Mouse (Mus musculus): ENCODE results near the gene Akr1c13. TPM values are rescaled to one million over a fixed set of nuclear protein-coding genes. Genes with fewer than 3 reads are reported as not detected.
"Not testable (repeated sequence)": the region's sequence is repeated elsewhere in the genome, so short reads cannot be mapped to it uniquely, and the experiment has no call there.

The Akr1c13 gene
- under 1 TPM in 1 of 2 experiments, not detected in 1; 0.47 TPM for total RNA-seq (2021)
- long read RNA-seq, experiment 1: 0 reads
- long read RNA-seq, experiment 2: 0 reads

DNA sequence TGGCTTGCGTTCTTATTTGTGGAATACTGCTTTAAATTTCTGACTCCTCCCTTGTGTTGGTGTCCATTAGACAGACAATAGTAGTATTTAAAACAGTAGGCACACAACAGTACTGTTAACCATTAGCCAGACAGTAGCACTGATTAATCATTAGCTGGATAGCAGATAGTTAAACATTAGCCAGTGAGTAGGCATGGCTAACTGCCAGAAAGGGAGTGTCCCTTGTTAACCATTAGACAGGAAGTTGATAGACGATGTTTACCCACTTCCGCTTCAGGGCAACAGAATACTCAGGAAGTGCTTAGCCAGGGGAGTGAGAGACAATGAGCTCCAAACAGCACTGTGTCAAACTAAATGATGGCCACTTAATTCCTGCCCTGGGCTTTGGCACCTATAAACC lies at the start of gene Akr1c13:
Akr1c13 (plus strand) TSS at position 247 of the 400 bp plus-strand sequence.
- intact Hi-C loops (cut with DNase I; ENCODE audit: low total_unique reads): no loop called here
- DNase-seq: no peak

DNA sequence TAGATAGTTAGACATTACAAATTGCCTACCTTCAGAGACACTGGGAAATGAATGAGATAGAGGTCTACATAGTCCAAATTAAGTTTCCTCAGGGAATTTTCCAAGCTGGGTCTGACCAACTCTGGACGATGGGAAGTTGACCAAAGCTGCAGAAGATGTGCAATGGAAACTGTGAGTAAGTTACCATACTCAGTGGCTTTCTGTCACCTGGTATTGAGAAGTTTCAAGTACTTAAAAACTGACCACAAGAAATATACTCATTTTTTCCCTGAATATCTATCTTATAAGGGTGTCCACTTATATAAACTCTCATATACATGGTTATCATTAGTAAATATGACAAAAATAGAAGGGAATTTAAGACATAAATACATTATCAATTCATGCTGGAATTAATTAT lies 46.7 kb upstream of the Akr1c13 start:
- intact Hi-C loops (cut with DNase I; ENCODE audit: low total_unique reads): no loop called here
- DNase-seq: no peak

DNA sequence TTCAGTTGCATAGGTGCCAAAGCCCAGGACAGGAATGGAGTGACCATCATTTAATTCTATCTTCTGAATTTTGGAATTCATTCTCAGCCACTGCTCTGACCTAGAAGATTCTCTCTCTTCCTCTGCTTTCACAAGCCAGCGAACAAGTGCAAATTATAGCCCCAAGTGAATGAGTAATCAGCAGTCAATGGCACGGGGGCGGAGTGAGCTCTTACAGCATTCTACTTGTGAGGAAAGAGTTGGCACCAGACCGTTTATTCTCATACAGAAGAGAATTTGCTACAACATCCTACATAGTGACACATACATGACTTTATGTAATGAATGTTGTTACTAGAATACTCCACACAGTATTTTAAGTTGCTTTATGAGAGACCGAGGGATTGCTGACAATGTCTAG lies 40.4 kb upstream of the Akr1c13 start, which contains the start of gene Akr1c18:
Akr1c18 (minus strand) TSS at position 137 of the 400 bp plus-strand sequence.
- no peak for DNase-seq
- intact Hi-C loops (cut with DNase I; ENCODE audit: low total_unique reads): no loop called here

DNA sequence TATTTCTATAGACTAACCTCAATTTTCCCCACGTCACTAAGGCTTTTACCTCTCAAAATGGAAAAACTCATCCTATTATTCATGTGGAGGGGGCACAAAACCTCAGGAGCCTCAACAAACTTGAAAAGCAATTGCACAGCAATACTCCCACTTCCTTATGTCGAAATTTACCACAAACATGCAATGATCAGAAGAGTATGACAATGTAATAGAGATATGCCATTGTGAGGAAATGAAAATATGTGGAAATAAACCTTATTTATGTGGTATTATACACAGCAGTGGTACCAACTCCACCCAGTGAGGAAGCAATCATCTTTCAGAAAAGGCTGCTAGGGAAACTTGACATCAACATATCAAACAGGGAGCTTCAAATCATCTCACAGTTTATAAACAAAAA lies 38.0 kb upstream of the Akr1c13 start:
- no peak for DNase-seq
- intact Hi-C loops (cut with DNase I; ENCODE audit: low total_unique reads): no loop called here

DNA sequence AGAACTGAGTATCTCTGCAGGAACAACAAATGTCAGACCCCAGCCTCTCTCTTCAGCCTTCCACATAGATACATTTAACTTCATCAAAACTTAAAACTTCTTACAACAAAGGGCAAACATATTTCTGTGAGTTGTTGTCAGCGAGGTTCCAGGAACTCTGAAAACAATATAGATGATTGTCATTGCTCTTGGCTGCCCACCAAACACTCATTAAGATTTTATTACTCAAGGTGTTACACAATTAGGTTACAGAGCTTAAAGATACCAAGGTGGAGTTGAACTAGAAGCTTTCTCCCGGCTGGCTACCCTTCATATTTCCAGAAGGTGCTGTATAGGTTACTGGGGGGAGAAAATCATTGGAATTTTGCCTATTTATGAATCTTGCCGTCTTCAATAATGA lies 37.4 kb upstream of the Akr1c13 start:
- DNase-seq: no peak

DNA sequence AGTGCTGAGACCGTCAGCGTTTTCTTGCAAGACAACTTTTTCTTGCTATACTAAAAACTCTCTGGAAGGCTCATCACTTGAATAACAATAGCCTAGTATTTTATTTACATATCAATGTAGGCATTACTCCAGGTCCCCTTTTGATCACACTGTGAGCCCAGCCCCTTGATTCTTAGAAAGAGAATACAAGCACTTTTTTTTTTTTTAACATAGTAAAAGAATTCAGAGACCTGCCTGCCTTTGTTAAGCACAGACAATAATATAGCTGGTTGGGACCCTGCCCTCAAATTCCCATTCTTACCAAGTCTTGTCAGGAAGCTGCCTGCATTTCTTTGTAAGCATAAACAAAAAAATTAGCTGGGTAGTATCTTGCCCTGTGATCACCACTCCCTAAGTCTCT lies 35.7 kb upstream of the Akr1c13 start:
- DNase-seq: no peak
- intact Hi-C loops (cut with DNase I; ENCODE audit: low total_unique reads): no loop called here

More for the DNA sequence above, 37.4 kb upstream of the Akr1c13 start:
- intact Hi-C loops (cut with DNase I; ENCODE audit: low total_unique reads): no loop called here

DNA sequence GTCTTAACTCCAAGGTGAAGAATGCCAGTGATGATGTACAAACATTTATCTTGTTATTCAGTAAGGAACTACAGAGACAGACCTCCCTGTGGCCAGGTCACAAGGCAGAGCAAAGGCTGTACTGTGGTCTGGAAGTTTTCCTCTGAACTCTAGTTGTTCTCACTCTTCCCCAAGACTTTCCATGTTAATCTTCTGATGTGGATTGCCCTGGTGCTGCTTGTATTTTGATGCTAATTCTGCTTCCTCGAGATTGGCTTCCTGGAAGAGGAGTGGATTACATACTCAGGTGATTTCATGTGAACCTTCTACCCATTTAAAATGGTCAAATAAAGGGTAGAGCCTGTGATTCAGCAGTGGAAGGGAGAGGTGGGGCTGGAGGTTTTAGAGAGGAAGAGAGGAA lies 22.9 kb upstream of the Akr1c13 start:
- intact Hi-C loops (cut with DNase I; ENCODE audit: low total_unique reads): no loop called here
- DNase-seq: no peak

DNA sequence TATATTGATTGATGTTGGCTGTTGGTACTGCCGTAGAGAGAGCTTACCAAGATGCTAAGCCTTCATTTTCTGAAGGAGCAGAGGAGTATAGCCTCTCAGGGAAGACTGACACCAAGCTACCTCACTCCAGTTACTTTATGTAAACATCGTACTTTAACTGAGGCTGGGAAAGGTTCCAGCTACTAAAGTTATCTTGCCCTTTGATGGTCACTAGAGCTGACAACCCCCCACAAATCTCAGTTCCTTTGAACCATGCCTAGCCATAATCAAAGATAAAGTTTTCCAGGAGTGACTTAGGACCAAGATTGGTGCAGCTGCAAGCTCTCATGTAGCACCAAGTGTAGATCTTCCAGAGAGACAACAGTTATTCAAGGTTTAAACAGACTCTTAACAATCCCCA lies 18.0 kb upstream of the Akr1c13 start:
- intact Hi-C loops (cut with DNase I; ENCODE audit: low total_unique reads): no loop called here
- no peak for DNase-seq

DNA sequence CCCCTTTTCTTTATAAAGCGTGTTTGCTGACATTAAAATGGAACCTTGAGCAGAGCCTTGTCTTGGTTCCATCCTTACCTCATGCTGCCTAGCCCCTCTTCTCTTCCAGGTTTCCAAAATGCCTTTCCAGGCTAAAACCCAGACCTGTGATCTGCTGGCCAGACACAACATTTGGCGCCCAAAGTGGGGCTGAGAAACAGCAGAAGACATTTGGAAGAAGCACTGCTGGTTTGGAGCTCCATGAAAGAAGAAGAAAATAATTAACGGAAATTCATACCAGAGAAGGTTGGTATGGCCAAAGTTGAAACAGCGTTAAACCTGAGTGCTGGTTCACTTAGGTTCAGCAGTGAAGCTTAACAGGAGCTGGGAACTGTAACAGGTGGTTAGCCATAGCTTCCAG lies 9.6 kb upstream of the Akr1c13 start:
- intact Hi-C loops (cut with DNase I; ENCODE audit: low total_unique reads); DNase-seq: not testable (repeated sequence)

DNA sequence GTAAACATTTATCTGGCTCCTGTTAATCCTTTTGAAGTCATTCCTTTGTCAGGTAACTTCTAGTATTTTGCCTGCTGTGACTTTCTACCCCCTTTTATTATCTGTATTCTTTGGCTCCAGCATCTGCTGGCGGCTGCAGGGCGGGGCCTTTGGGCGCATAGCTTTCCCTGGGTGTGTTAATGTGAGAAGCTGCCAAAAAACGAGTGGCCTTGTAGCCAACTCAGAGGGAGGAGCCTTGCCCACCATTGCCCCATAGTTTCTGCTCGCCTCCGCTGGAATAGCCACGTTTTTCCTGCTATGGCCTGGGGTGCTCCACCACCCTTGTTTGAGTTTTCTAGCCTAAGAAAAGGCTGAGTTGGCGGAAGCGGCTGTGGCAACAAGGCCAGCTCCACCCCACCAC lies 7.8 kb upstream of the Akr1c13 start:
- DNase-seq: no peak
- intact Hi-C loops (cut with DNase I; ENCODE audit: low total_unique reads): no loop called here

DNA sequence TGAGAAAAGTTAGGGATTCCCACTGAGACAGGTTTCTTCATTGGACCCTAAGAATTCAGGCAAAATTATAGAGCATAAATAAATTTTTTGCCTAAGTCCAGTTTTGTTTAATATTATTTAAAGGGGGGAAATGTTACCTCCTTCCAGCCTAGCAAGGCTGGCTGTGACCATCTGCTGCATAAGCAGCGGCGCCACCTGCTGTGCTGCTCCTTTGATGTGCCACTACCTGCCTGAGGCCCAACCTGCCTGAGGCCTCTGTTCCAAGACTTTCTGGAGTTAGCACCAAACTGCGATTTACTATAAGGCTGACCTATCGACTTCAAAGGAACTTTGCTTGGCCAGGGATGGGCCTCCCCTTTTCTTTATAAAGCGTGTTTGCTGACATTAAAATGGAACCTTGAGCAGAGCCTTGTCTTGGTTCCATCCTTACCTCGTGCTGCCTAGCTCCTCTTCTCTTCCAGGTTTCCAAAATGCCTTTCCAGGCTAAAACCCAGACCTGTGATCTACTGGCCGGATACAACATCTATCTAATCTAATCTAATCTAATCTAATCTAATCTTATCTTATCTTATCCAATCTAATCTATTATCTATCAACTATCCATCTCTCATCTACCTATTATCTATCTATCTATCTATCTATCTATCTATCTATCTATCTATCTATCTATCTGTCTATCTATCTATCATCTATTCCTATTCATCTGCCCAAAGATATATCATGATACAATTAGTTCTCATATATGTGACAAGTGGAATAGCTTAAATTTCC lies 4.1 kb upstream of the Akr1c13 start:
- intact Hi-C loops (cut with DNase I; ENCODE audit: low total_unique reads); DNase-seq: not testable (repeated sequence)

DNA sequence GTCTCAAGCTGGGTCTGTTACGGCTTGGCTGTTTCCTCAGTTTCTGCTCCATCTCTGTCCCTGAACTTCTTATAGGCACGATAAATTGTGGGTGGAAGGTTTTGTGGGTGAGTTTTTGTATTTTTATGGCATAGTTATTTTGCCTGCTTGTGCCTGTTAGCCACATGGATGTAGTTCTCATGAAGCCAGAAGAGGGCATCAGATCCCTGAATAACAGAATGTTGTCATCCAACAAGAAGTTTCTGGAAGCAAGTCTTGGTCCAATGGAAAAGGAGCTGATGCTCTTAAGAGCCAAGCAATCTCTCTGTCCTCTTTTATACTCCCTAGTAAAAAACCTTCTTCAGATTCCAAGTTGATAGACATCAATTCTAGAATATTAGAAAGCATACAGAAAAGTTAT lies 2.8 kb upstream of the Akr1c13 start:
- DNase-seq: no peak
- intact Hi-C loops (cut with DNase I; ENCODE audit: low total_unique reads): no loop called here

DNA sequence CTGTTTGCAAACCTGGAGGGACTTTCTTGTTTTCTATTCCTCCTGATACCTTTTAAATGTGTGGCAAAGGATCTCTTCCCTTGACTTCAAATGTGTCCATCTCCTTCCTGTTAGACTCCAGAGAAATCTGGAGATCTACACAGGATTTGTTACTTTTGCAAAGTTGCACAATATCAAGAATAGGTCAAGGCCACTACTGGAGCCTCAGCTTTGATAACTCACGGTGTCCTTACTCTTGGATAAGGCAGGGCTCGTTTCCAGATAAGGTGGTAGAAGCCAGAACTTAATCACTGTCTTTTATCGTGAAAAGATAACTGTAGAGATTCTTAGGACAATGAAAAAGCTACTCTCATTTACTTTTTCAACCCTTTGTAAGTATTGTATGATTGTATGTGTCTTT lies 1.6 kb downstream of the Akr1c13 start:
- intact Hi-C loops (cut with DNase I; ENCODE audit: low total_unique reads): no loop called here
- DNase-seq: no peak

DNA sequence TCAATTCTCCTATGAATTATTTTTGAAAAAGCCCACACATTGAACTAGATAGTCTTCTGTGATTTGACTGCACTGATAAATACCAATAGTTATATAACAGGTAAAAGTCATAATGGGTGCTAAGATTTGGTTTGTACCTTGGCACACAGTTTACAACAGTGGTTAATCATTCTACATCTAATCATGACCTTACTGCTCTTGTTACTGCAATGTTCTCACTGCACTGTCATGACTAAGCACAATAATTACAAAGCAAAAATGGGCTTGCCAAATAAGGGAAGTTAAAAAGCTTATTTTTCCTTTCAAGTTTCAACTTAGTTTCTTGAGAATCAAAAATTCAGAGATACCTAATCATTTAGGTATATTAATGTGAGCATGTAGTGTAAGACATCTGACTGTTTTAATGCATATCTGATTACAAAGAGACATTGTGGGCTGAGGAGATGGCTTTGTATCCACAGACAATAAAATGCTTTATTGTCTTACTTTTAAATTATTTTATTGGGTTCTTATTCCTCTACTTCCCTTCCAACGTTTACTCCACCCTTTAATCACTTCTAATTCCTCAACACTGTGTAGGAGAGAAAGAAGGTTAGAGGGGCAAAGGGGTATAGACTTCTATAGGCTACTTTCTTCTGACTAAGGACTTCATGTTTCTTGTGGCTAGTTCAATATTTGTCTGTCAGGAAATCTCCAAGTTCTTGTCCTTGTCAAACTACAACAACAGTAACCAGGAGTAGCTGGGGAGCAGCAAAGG lies 15.4 kb downstream of the Akr1c13 start:
- no peak for DNase-seq
- intact Hi-C loops (cut with DNase I; ENCODE audit: low total_unique reads): no loop called here

DNA sequence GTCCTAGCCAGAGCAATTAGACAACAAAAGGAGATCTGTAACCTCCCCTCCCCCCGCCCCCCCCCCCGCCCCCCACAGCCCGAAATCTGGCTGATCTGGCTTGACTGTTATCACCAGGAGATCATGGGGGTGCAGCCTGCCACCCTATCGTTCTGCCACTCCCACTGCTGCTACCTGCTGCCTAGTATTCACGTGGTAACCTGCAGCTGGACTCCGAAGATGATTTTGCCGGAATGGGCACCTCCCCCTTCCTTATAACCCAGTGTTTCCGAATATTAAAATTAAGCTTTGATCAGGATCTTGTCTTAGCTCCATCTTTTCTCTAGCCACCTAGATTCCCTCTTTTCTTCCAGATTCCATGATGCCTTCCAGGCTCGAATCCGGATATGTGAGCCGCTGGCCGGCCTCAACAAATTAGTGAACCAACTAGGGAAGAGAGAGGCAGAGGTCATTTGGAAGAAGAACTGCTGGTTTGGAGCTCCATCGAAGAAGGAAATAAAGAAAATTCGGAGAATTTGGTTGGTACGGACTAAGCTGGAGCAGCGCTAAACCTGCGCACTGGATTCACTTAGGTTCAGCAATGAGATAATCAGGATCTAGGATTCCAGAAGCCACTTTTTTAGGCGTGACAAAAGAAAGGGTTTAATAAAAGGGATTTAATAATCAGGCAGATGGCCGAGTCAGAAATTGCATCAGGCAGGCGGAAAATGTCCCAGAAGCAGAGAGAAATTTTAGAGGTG lies 20.8 kb downstream of the Akr1c13 start:
- intact Hi-C loops (cut with DNase I; ENCODE audit: low total_unique reads): no loop called here
- DNase-seq: no peak

DNA sequence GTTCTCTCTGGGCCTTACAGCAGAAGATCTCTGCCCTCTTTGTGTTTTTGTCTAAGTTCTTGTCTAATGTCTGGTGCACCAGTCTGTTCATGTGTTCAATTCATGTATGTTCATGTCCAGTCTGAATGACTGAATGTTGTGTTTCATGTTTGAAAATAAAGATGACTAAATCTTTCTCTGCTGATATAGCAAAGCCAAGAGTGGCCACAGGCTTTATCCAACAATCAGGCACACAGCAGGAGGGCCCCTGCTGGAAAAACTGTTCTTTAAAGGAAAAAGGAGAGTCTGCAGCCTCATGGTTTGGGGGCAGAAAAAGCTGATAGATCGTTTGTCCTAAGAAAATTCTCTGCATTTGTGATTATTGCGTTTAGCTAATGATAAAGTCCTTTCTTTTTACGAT lies 21.4 kb downstream of the Akr1c13 start:
- no peak for DNase-seq
- intact Hi-C loops (cut with DNase I; ENCODE audit: low total_unique reads): no loop called here

DNA sequence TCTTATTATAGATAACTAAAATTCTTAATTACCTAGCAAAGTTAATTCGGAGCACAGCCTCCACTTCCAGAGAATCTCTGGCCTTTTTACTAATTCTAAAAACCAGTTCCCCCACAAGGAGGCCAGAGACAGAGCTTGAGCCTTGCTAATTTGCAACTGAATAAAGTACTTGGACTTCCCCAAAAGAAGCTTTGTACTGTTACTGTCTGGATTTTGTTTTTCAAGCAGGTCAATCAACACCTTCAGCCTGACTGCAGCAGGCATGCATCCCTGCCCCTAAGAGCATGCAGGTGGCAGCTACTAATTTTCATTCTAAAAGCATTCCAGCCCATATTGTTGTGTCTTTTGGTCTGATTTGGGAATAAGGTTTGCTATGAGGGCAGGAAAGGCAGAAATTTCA lies 24.5 kb downstream of the Akr1c13 start:
- intact Hi-C loops (cut with DNase I; ENCODE audit: low total_unique reads); DNase-seq: not testable (repeated sequence)

DNA sequence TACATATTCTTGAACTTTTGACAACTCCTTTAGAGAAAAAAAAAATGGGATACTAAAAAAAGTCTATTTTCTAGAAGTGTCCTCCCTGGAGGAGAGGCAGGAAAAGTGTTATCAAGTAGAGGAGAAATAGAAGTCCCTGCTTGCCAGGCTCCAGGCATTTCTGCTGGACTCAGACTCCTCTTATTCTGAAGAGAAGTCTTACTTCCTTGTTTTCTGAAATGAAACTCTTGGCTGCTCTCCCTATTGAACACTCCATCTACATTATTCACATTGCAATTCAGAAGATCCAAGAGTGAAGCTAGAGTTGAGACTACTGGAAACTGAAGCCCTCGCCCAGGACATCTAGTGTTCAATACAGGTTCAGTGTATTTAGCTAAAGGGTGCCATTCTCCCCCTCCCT lies 37.5 kb downstream of the Akr1c13 start, which contains the start of gene Akr1c19:
Akr1c19 (plus strand) TSS at position 260 of the 400 bp plus-strand sequence.
- DNase-seq: no peak
- intact Hi-C loops (cut with DNase I; ENCODE audit: low total_unique reads): no loop called here

DNA sequence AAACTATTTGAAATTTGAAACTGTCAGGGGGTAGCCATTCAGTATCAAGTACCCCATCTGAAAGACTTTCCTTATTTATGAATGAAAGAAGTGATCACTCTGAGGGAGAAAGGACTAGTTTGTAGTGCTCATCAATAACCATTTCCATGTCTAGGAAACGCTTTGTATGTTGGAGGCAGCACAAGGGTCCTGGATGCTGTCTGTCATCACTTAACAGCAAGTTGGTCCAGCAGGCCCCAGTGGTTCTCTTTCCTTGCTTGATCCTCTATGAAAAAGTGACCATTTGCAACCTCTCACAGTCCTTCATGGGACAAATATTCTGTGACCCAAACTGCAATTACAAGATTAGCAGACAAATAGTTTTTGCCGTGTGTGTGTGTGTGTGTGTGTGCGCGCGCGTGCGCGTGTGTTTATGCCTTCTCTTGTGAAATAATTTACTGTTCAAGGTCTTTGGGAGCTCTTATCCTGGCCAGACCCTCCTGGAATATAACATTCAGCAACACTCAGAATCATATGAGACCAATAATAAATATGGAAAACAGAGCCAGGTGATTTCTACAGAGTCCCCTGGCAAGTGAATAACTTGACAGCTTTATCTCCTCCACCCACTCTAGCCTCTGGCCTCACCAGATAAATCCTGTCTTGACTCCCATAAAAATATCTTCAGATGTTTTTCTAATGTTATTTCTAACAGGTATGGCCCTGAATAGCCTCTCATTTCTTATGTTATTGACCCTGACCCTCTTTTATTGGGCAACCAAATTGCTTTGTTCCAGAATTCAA lies 40.1 kb downstream of the Akr1c13 start:
- intact Hi-C loops (cut with DNase I; ENCODE audit: low total_unique reads): no loop called here
- no peak for DNase-seq
